Mouse (Mus musculus) CH12.LX (cell line): Measurements from ENCODE around the gene Ric8a. TPM values are rescaled to one million over a fixed set of nuclear protein-coding genes. Genes with fewer than 3 reads are reported as not detected.
A peak's percentile ranks its signal among the peaks of the same experiment; 100 is the strongest.

ENCODE experiments used
- DNase-seq: peaks from one replicate; pipeline ENCODE4 v3.0.0-alpha.2; 2013; ENCODE audit errors: extremely low read depth
- H3K27ac ChIP-seq: 2 replicates; pipeline ENCODE4 v1.5.1; 2012; ENCODE audit warnings: low read depth, mild to moderate bottlenecking, control low read depth, moderate library complexity; ENCODE audit not compliant: insufficient read depth
- H3K27me3 ChIP-seq: replicated peaks from 2 replicates; pipeline ENCODE3; 2012; ENCODE audit warnings: inconsistent platforms
- H3K36me3 ChIP-seq, 2 experiments: replicated peaks in 1 of 2; 2 replicates each; pipeline versions ENCODE3 to v1.6.1; 2012; ENCODE audit warnings: inconsistent platforms in 1 of 2, low read length in 1 of 2, mild to moderate bottlenecking in 1 of 2, mixed read lengths in 1 of 2, moderate library complexity in 1 of 2; ENCODE audit not compliant: control insufficient read depth in 1 of 2, insufficient read depth in 1 of 2
- H3K4me1 ChIP-seq, 2 experiments: 2 replicates each; pipeline ENCODE4 v1.6.1; 2012; ENCODE audit warnings: inconsistent platforms in 1 of 2, moderate library complexity in 1 of 2; ENCODE audit not compliant: insufficient read depth in 2 of 2, control insufficient read depth in 1 of 2
- H3K4me2 ChIP-seq: 2 replicates; pipeline ENCODE4 v1.6.1; 2012; ENCODE audit warnings: low read depth, mild to moderate bottlenecking, control low read depth; ENCODE audit not compliant: poor library complexity, insufficient read depth, severe bottlenecking
- H3K4me3 ChIP-seq, 3 experiments: fragments of 150-350 bp in 1 of 3; sonication (generic) in 1 of 3; replicated peaks in 1 of 3; 2 replicates each; pipeline versions ENCODE3 to v1.5.1; 2011 to 2012; ENCODE audit warnings: low read depth in 2 of 3, low read length in 2 of 3, mild to moderate bottlenecking in 2 of 3, moderate library complexity in 2 of 3, control low read depth in 1 of 3, improper control_type of control experiment in 1 of 3, inconsistent platforms in 1 of 3, mixed read lengths in 1 of 3; ENCODE audit not compliant: poor library complexity in 1 of 3
- H3K79me2 ChIP-seq: replicated peaks from 2 replicates; pipeline ENCODE4 v1.6.1; 2012; ENCODE audit warnings: mild to moderate bottlenecking, moderate library complexity; ENCODE audit not compliant: control insufficient read depth, poor library complexity, insufficient read depth, severe bottlenecking; ENCODE audit errors: extremely low read depth
- H3K9ac ChIP-seq: 2 replicates; pipeline ENCODE4 v1.6.1; 2012; ENCODE audit warnings: low read depth, mild to moderate bottlenecking, control low read depth, moderate library complexity; ENCODE audit not compliant: insufficient read depth
- H3K9me3 ChIP-seq: replicated peaks from 2 replicates; pipeline ENCODE3; 2012; ENCODE audit warnings: low read length, inconsistent platforms, mixed read lengths
- CHD1 ChIP-seq: IDR thresholded peaks from 2 replicates; pipeline ENCODE4 v1.6.1; 2012; ENCODE audit warnings: low read depth, low read length, improper control_type of control experiment, inconsistent platforms
- CHD2 ChIP-seq: IDR thresholded peaks from 2 replicates; pipeline ENCODE4 v1.6.1; 2011; ENCODE audit warnings: low read length, improper control_type of control experiment
- EP300 ChIP-seq: IDR thresholded peaks from 2 replicates; pipeline ENCODE4 v1.6.1; 2011; ENCODE audit warnings: low read length, improper control_type of control experiment
- ETS1 ChIP-seq: conservative IDR thresholded peaks from 2 replicates; pipeline ENCODE4 v1.6.1; 2012; ENCODE audit warnings: low read depth, mild to moderate bottlenecking, inconsistent platforms, low read length, improper control_type of control experiment, moderate library complexity
- GABPA ChIP-seq: IDR thresholded peaks from 2 replicates; pipeline ENCODE4 v1.6.1; 2012; ENCODE audit warnings: low read depth, low read length, improper control_type of control experiment, inconsistent platforms; ENCODE audit not compliant: insufficient replicate concordance
- HCFC1 ChIP-seq: IDR thresholded peaks from 2 replicates; pipeline ENCODE4 v1.6.1; 2012; ENCODE audit warnings: low read depth, mild to moderate bottlenecking, inconsistent platforms, low read length, improper control_type of control experiment
- IRF4 ChIP-seq: IDR thresholded peaks from 2 replicates; pipeline ENCODE4 v1.6.1; 2014; ENCODE audit warnings: low read depth, mild to moderate bottlenecking, inconsistent platforms, low read length, improper control_type of control experiment
- JUN ChIP-seq: IDR thresholded peaks from 2 replicates; pipeline ENCODE4 v1.6.1; 2011; ENCODE audit warnings: low read depth, mild to moderate bottlenecking, low read length, improper control_type of control experiment, moderate library complexity; ENCODE audit not compliant: insufficient read depth
- MAX ChIP-seq: IDR thresholded peaks from 2 replicates; pipeline ENCODE4 v1.6.1; 2011; ENCODE audit warnings: low read length, improper control_type of control experiment
- MXI1 ChIP-seq: IDR thresholded peaks from 2 replicates; pipeline ENCODE4 v1.6.1; 2011; ENCODE audit warnings: mild to moderate bottlenecking, low read depth, low read length, improper control_type of control experiment
- MYC ChIP-seq: IDR thresholded peaks from 2 replicates; pipeline ENCODE4 v1.6.1; 2011; ENCODE audit warnings: low read depth, mild to moderate bottlenecking, improper control_type of control experiment, low read length
- NRF1 ChIP-seq: IDR thresholded peaks from 2 replicates; pipeline ENCODE4 v1.6.1; 2014; ENCODE audit warnings: low read depth, mild to moderate bottlenecking, inconsistent platforms, low read length, improper control_type of control experiment, moderate library complexity
- POLR2A ChIP-seq: IDR thresholded peaks from 2 replicates; pipeline ENCODE4 v1.6.1; 2011; ENCODE audit warnings: low read depth, mild to moderate bottlenecking, improper control_type of control experiment, low read length
- RCOR1 ChIP-seq: conservative IDR thresholded peaks from 2 replicates; pipeline ENCODE4 v1.6.1; 2012; ENCODE audit warnings: low read depth, mild to moderate bottlenecking, inconsistent platforms, low read length, improper control_type of control experiment
- SIN3A ChIP-seq: IDR thresholded peaks from 2 replicates; pipeline ENCODE4 v1.6.1; 2012; ENCODE audit warnings: low read length, improper control_type of control experiment, inconsistent platforms
- TCF12 ChIP-seq: IDR thresholded peaks from 2 replicates; pipeline ENCODE4 v1.6.1; 2014; ENCODE audit warnings: low read depth, mild to moderate bottlenecking, inconsistent platforms, low read length, improper control_type of control experiment
- ZC3H11A ChIP-seq: IDR thresholded peaks from 2 replicates; pipeline ENCODE4 v1.6.1; 2012; ENCODE audit warnings: low read depth, mild to moderate bottlenecking, inconsistent platforms, low read length, improper control_type of control experiment
- dilution Hi-C: fragments of 300-500 bp; cut with MboI; formaldehyde crosslinking; loops from 2 replicates; pipeline ENCODE4 v1.14.3; 2020; ENCODE audit warnings: low sequenced_read_pairs; ENCODE audit not compliant: extremely low pct_unique_long_range_greater_than_20kb, extremely low pct_ligation_motif_present
- in situ Hi-C: fragments of 300-500 bp; cut with MboI; formaldehyde crosslinking; loops from 3 replicates; pipeline ENCODE4 v1.14.3; 2019; ENCODE audit warnings: low sequenced_read_pairs, low pct_ligation_motif_present, low pct_unique_long_range_greater_than_20kb, mixed read lengths
- polyA plus RNA-seq: library from polyadenylated mRNA; unstranded; fragments of >175 nt; gene quantifications from 2 replicates; pipeline ENCODE4 v1.2.1, GENCODE M21; 2012; ENCODE audit warnings: low read depth; ENCODE audit not compliant: insufficient read length
- total RNA-seq, 2 experiments: library from RNA; depleted of rRNA; stranded (reverse); fragments of 300-350 nt in 1 of 2; fragments of >200 nt in 1 of 2; gene quantifications; 2 replicates each; pipeline ENCODE4 v1.2.3; 2012 to 2014

Gene Ric8a
- total and polyA plus RNA-seq, 3 experiments: 54.2 to 80.9 (median 61.9) TPM

GRCm38 (mm10) chr7:140877364-140877763, 20.6 kb downstream of the Ric8a start:
- peak; percentile 89 for TF ChIP-seq SIN3A
- TF ChIP-seq MAX: peak; percentile 57
- TF ChIP-seq HCFC1: peak; percentile 25; the same call in 1 of the 2 replicates
- TF ChIP-seq MYC: peak; percentile 86
- TF ChIP-seq GABPA: no peak
- TF ChIP-seq JUN: no peak
- TF ChIP-seq ETS1: peak; percentile 25; the same call in 1 of the 2 replicates
- TF ChIP-seq ZC3H11A: no peak
- TF ChIP-seq TCF12: 0 out of 2 replicates have a peak, but pooled peaks have one; percentile 37
- TF ChIP-seq POLR2A: 0 out of 2 replicates have a peak, but pooled peaks have one; percentile 12
- no peak for TF ChIP-seq NRF1
- peak; percentile 82 for TF ChIP-seq IRF4
- TF ChIP-seq EP300: peak; percentile 58
- peak; percentile 90 for TF ChIP-seq MXI1
- peak; percentile 98 for TF ChIP-seq CHD1
- H3K4me2 ChIP-seq: peak overlapping the region; percentile 47
- peaks cover 21 to 59% of the 10 kb centered on the region in 2 experiments for H3K4me1 ChIP-seq
- dilution Hi-C loops (no loop called here), in situ Hi-C loops (no loop called here)
- peaks cover 24 to 53% of the 10 kb centered on the region in 2 experiments for H3K36me3 ChIP-seq
- H3K9ac ChIP-seq: peak overlapping the region; percentile 17; the same call in 1 of the 2 replicates
- H3K27ac ChIP-seq: peak overlapping the region; percentile 75
- H3K4me3 ChIP-seq: peak overlapping the region in 1 of 3 experiments; percentile 8
- peak; percentile 84 for DNase-seq
- H3K27me3 ChIP-seq: no peaks in the 10 kb centered on the region
- no peaks in the 10 kb centered on the region for H3K9me3 ChIP-seq
- H3K79me2 ChIP-seq: peaks cover 4% of the 10 kb centered on the region

DNA sequence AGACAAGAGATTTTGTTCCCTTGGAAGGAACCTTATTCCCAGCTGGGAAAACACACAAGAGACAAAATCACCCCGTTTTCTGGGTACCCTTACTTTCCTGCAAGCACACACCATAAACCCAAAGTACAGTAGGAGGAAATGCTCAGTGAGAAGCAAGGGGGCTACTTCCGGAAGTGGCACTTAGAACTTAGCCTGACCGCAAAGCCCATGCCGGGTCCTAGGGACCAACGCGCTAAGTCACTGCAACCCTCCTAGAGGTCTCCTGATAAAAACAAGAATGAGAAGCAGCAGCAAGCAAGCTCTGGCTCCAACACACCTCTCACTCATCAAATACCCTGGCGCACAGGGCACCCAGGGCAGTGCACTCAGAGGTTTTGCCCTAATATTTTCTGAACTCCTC, 22.6 kb downstream of the Ric8a start:
- Histone ChIP-seq H3K9ac (no peak overlapping the region), H3K4me1 (peaks cover 24 to 68% of the 10 kb centered on the region in 2 experiments), H3K9me3 (no peaks in the 10 kb centered on the region), H3K4me3 (no peak overlapping the region), H3K36me3 (peaks cover 20 to 46% of the 10 kb centered on the region in 2 experiments), H3K27ac (no peak overlapping the region), H3K4me2 (no peak overlapping the region), H3K79me2 (peaks cover 22% of the 10 kb centered on the region), H3K27me3 (no peaks in the 10 kb centered on the region)
- in situ Hi-C loops: no loop called here
- no peak for DNase-seq
- no peak for TF ChIP-seq HCFC1
- no peak for TF ChIP-seq ETS1
- no peak for TF ChIP-seq MAX
- TF ChIP-seq JUN: no peak
- TF ChIP-seq RCOR1: no peak
- TF ChIP-seq CHD2: no peak
- TF ChIP-seq CHD1: no peak
- dilution Hi-C loops: no loop called here
